Mouse (Mus musculus) heart, embryonic 12.5 days (tissue): ENCODE data around the gene Nmbr. TPM values are rescaled to one million over a fixed set of nuclear protein-coding genes. Genes with fewer than 3 reads are reported as not detected.

Experiments
- ATAC-seq: fragments of 200-750 bp; cut with Nextera tagmentation; 2 replicates; pipeline ENCODE4 v1.8.0; 2017; ENCODE audit warnings: moderate TSS enrichment, moderate library complexity; ENCODE audit not compliant: insufficient number of reproducible peaks, low FRiP score
- H3K27ac ChIP-seq: fragments of 300-500 bp; sonication (generic); 2 replicates; pipeline ENCODE4 v1.5.1; 2016; ENCODE audit warnings: mild to moderate bottlenecking, moderate library complexity; ENCODE audit not compliant: poor library complexity, severe bottlenecking
- H3K27me3 ChIP-seq: fragments of 300-500 bp; sonication (generic); replicated peaks from 2 replicates; pipeline ENCODE4 v1.6.1; 2016; ENCODE audit warnings: mild to moderate bottlenecking, moderate library complexity
- H3K36me3 ChIP-seq: fragments of 300-500 bp; sonication (generic); 2 replicates; pipeline ENCODE4 v1.6.1; 2016; ENCODE audit warnings: mild to moderate bottlenecking, moderate library complexity
- H3K4me1 ChIP-seq: fragments of 300-500 bp; sonication (generic); replicated peaks from 2 replicates; pipeline ENCODE4 v1.6.1; 2016; ENCODE audit warnings: mild to moderate bottlenecking
- H3K4me2 ChIP-seq: fragments of 300-500 bp; sonication (generic); 2 replicates; pipeline ENCODE4 v1.6.1; 2016; ENCODE audit warnings: mild to moderate bottlenecking, moderate library complexity
- H3K4me3 ChIP-seq: fragments of 300-500 bp; sonication (generic); 2 replicates; pipeline ENCODE4 v1.5.1; 2016; ENCODE audit warnings: mild to moderate bottlenecking
- H3K9ac ChIP-seq: fragments of 300-500 bp; sonication (generic); 2 replicates; pipeline ENCODE4 v1.6.1; 2016; ENCODE audit warnings: mild to moderate bottlenecking, moderate library complexity
- H3K9me3 ChIP-seq: fragments of 300-500 bp; sonication (generic); replicated peaks from 2 replicates; pipeline ENCODE4 v1.6.1; 2016; ENCODE audit warnings: mild to moderate bottlenecking, moderate library complexity
- WGBS: fragments of 180-500 bp; shearing (Covaris S2); methylation state at CpG from one replicate; pipeline ENCODE4 v1.1.7; 2016; 5-methylcytosine and 5-hydroxymethylcytosine counted together
- polyA plus RNA-seq: library from polyadenylated mRNA; unstranded; fragments of >200 nt; fragmentation: Nextera tagmentation; extraction: Ambion mirVana; gene quantifications from 2 replicates; pipeline ENCODE4 v1.2.1, GENCODE M21; 2016

Nmbr gene
- polyA plus RNA-seq, 1 experiment from 2014 or later: 0.23 TPM

GRCm38 (mm10) chr10:14734285-14734684 lies 28.9 kb downstream of the Nmbr start:
- no peaks in the 10 kb centered on the region for H3K4me1 ChIP-seq
- H3K27ac ChIP-seq: no peak overlapping the region
- ATAC-seq: no peak
- H3K27me3 ChIP-seq: no peaks in the 10 kb centered on the region
- WGBS: 5% methylated on average over 2 of the region's 2 CpGs
- no peak overlapping the region for H3K4me3 ChIP-seq
- H3K36me3 ChIP-seq: no peaks in the 10 kb centered on the region
- no peak overlapping the region for H3K4me2 ChIP-seq
- H3K9me3 ChIP-seq: no peaks in the 10 kb centered on the region
- H3K9ac ChIP-seq: no peak overlapping the region

- Histone ChIP-seq H3K4me3 (peak overlapping the region; percentile 51), H3K4me2 (peak overlapping the region; percentile 90), H3K27ac (no peak overlapping the region), H3K9me3 (no peaks in the 10 kb centered on the region), H3K4me1 (peaks cover 9% of the 10 kb centered on the region), H3K36me3 (no peaks in the 10 kb centered on the region), H3K9ac (0 out of 2 replicates have a peak overlapping the region, but pooled peaks have one; percentile 41), H3K27me3 (peaks cover 12% of the 10 kb centered on the region)
- ATAC-seq: no peak
- WGBS: 3% methylated on average over 35 of the region's 35 CpGs
These were observed 54.5 kb downstream of the Nmbr start for GRCm38 (mm10) chr10:14759665-14760558.

- ATAC-seq: no peak
- no peak overlapping the region for H3K9ac ChIP-seq
These were observed 55.2 kb downstream of the Nmbr start for GRCm38 (mm10) chr10:14760618-14761017.

GRCm38 (mm10) chr10:14770227-14770910 lies 65.0 kb downstream of the Nmbr start:
- Histone ChIP-seq H3K27me3 (no peaks in the 10 kb centered on the region), H3K36me3 (no peaks in the 10 kb centered on the region), H3K9me3 (no peaks in the 10 kb centered on the region), H3K9ac (no peak overlapping the region), H3K27ac (no peak overlapping the region), H3K4me2 (no peak overlapping the region), H3K4me3 (no peak overlapping the region), H3K4me1 (no peaks in the 10 kb centered on the region)
- ATAC-seq: no peak
- 82% methylated on average over 10 of the region's 10 CpGs for WGBS

More at GRCm38 (mm10) chr10:14760618-14761017, 55.2 kb downstream of the Nmbr start:
- peaks cover 9% of the 10 kb centered on the region for H3K4me1 ChIP-seq
- no peak overlapping the region for H3K27ac ChIP-seq
- H3K4me3 ChIP-seq: peak overlapping the region; percentile 51
- no peaks in the 10 kb centered on the region for H3K36me3 ChIP-seq
- H3K27me3 ChIP-seq: peaks cover 12% of the 10 kb centered on the region
- 21% methylated on average over 8 of the region's 8 CpGs for WGBS
- H3K9me3 ChIP-seq: no peaks in the 10 kb centered on the region
- peak overlapping the region; percentile 90 for H3K4me2 ChIP-seq

- H3K36me3 ChIP-seq: no peaks in the 10 kb centered on the region
- H3K9me3 ChIP-seq: no peaks in the 10 kb centered on the region
- no peak overlapping the region for H3K9ac ChIP-seq
- WGBS: 79% methylated on average over 2 of the region's 2 CpGs
- H3K4me3 ChIP-seq: no peak overlapping the region
- no peaks in the 10 kb centered on the region for H3K4me1 ChIP-seq
- no peaks in the 10 kb centered on the region for H3K27me3 ChIP-seq
- no peak overlapping the region for H3K4me2 ChIP-seq
- H3K27ac ChIP-seq: no peak overlapping the region
- no peak for ATAC-seq
These were observed 69.1 kb downstream of the Nmbr start for GRCm38 (mm10) chr10:14774499-14774898.

- Histone ChIP-seq H3K4me3 (no peak overlapping the region), H3K9me3 (no peaks in the 10 kb centered on the region), H3K27ac (no peak overlapping the region), H3K9ac (no peak overlapping the region), H3K4me1 (no peaks in the 10 kb centered on the region), H3K27me3 (no peaks in the 10 kb centered on the region), H3K4me2 (no peak overlapping the region), H3K36me3 (no peaks in the 10 kb centered on the region)
- ATAC-seq: no peak
- 58% methylated on average over 2 of the region's 2 CpGs for WGBS
These were observed 84.6 kb downstream of the Nmbr start for GRCm38 (mm10) chr10:14789969-14790368.

GRCm38 (mm10) chr10:14816970-14817369 lies 111.6 kb downstream of the Nmbr start:
- no peak overlapping the region for H3K4me2 ChIP-seq
- no peak for ATAC-seq
- no peak overlapping the region for H3K9ac ChIP-seq
- H3K4me1 ChIP-seq: no peaks in the 10 kb centered on the region
- 68% methylated on average over 4 of the region's 4 CpGs for WGBS
- no peaks in the 10 kb centered on the region for H3K9me3 ChIP-seq
- H3K36me3 ChIP-seq: no peaks in the 10 kb centered on the region
- no peak overlapping the region for H3K4me3 ChIP-seq
- H3K27me3 ChIP-seq: no peaks in the 10 kb centered on the region
- H3K27ac ChIP-seq: no peak overlapping the region

Other genes with a start within 250 kb of the Nmbr start
- gene Adgrg6, start 159.9 kb upstream of the Nmbr start, polyA plus RNA-seq: 28.4 and 33.8 TPM in 2 replicates
- gene Vta1, start within 50 bp of the Nmbr start, polyA plus RNA-seq: 83.0 and 84.4 TPM in 2 replicates
- gene Gje1, start 12.6 kb downstream of the Nmbr start, polyA plus RNA-seq: not detected in 2 replicates